Mouse (Mus musculus) megakaryocyte, embryonic 14.5 days (primary cell): Measurements from ENCODE around the gene Zc3h10. TPM values are rescaled to one million over a fixed set of nuclear protein-coding genes. Genes with fewer than 3 reads are reported as not detected.

Source experiments
- H3K27me3 ChIP-seq: replicated peaks from 2 replicates; pipeline ENCODE3; 2012; ENCODE audit warnings: inconsistent platforms
- H3K36me3 ChIP-seq: replicated peaks from 2 replicates; pipeline ENCODE3; 2012; ENCODE audit warnings: low read length, inconsistent platforms, mixed read lengths
- H3K4me1 ChIP-seq: 2 replicates; pipeline ENCODE4 v1.6.1; 2012; ENCODE audit warnings: inconsistent platforms
- H3K4me3 ChIP-seq: replicated peaks from 2 replicates; pipeline ENCODE3; 2012; ENCODE audit warnings: moderate library complexity, mild to moderate bottlenecking, inconsistent platforms
- H3K9me3 ChIP-seq: 2 replicates; pipeline ENCODE4 v1.6.1; 2012; ENCODE audit warnings: inconsistent platforms
- FLI1 ChIP-seq: IDR thresholded peaks from 2 replicates; pipeline ENCODE4 v1.6.1; 2012; ENCODE audit warnings: low read length, inconsistent platforms, mixed read lengths
- GATA1 ChIP-seq: IDR thresholded peaks from 3 replicates; pipeline ENCODE4 v1.6.1; 2012; ENCODE audit warnings: mixed read lengths, low read length, inconsistent platforms, borderline replicate concordance
- polyA plus RNA-seq: library from polyadenylated mRNA; stranded (reverse); fragments of >175 nt; gene quantifications from 2 replicates; pipeline ENCODE4 v1.2.3, GENCODE M21; 2012; ENCODE audit warnings: low replicate concordance; ENCODE audit not compliant: insufficient read depth

Zc3h10 gene
- polyA plus RNA-seq, 1 experiment: 24.2 TPM

- Histone ChIP-seq H3K36me3 (no peaks in the 10 kb centered on the region), H3K27me3 (peaks cover 87% of the 10 kb centered on the region), H3K4me3 (no peak overlapping the region), H3K4me1 (peaks cover 47% of the 10 kb centered on the region), H3K9me3 (no peaks in the 10 kb centered on the region)
- TF ChIP-seq FLI1 (no peak), GATA1 (no peak)
These were observed 39.0 kb upstream of the Zc3h10 start for GRCm38 (mm10) chr10:128586546-128586945.

- H3K9me3 ChIP-seq: no peaks in the 10 kb centered on the region
- no peaks in the 10 kb centered on the region for H3K36me3 ChIP-seq
- no peak overlapping the region for H3K4me3 ChIP-seq
- H3K4me1 ChIP-seq: peaks cover 31% of the 10 kb centered on the region
- H3K27me3 ChIP-seq: peaks cover 79% of the 10 kb centered on the region
- TF ChIP-seq GATA1 (no peak), FLI1 (no peak)
These were observed 36.8 kb upstream of the Zc3h10 start for GRCm38 (mm10) chr10:128584386-128584785.

GRCm38 (mm10) chr10:128583644-128584043, 36.1 kb upstream of the Zc3h10 start:
- Histone ChIP-seq H3K36me3 (no peaks in the 10 kb centered on the region), H3K9me3 (no peaks in the 10 kb centered on the region), H3K27me3 (peaks cover 76% of the 10 kb centered on the region), H3K4me3 (no peak overlapping the region), H3K4me1 (peaks cover 23% of the 10 kb centered on the region)
- no peak for TF ChIP-seq GATA1
- TF ChIP-seq FLI1: no peak

- Histone ChIP-seq H3K27me3 (peaks cover 56% of the 10 kb centered on the region), H3K4me1 (peaks cover 12% of the 10 kb centered on the region), H3K9me3 (peaks cover 3% of the 10 kb centered on the region; the same call in 1 of the 2 replicates), H3K36me3 (no peaks in the 10 kb centered on the region), H3K4me3 (no peak overlapping the region)
- no peak for TF ChIP-seq FLI1
- no peak for TF ChIP-seq GATA1
These were observed 32.2 kb upstream of the Zc3h10 start for GRCm38 (mm10) chr10:128579731-128580130.

- Histone ChIP-seq H3K4me3 (no peak overlapping the region), H3K9me3 (peaks cover 3% of the 10 kb centered on the region; the same call in 1 of the 2 replicates), H3K27me3 (peaks cover 52% of the 10 kb centered on the region), H3K4me1 (peaks cover 12% of the 10 kb centered on the region), H3K36me3 (no peaks in the 10 kb centered on the region)
- TF ChIP-seq FLI1: no peak
- TF ChIP-seq GATA1: no peak
These were observed 31.7 kb upstream of the Zc3h10 start for GRCm38 (mm10) chr10:128579298-128579697.

- TF ChIP-seq FLI1 (no peak), GATA1 (no peak)
- Histone ChIP-seq H3K27me3 (peaks cover 52% of the 10 kb centered on the region), H3K4me3 (no peak overlapping the region), H3K9me3 (peaks cover 3% of the 10 kb centered on the region; the same call in 1 of the 2 replicates), H3K36me3 (no peaks in the 10 kb centered on the region), H3K4me1 (peaks cover 3% of the 10 kb centered on the region; the same call in 1 of the 2 replicates)
These were observed 30.8 kb upstream of the Zc3h10 start for GRCm38 (mm10) chr10:128578330-128578729.

GRCm38 (mm10) chr10:128575063-128575462, 27.5 kb upstream of the Zc3h10 start:
- Histone ChIP-seq H3K9me3 (peaks cover 3% of the 10 kb centered on the region; the same call in 1 of the 2 replicates), H3K4me3 (no peak overlapping the region), H3K36me3 (no peaks in the 10 kb centered on the region), H3K4me1 (peaks cover 6% of the 10 kb centered on the region; the same call in 1 of the 2 replicates), H3K27me3 (peaks cover 56% of the 10 kb centered on the region)
- TF ChIP-seq GATA1 (no peak), FLI1 (no peak)

GRCm38 (mm10) chr10:128565788-128566531, 18.4 kb upstream of the Zc3h10 start, which contains the start of gene Pa2g4:
Gene Pa2g4 (minus strand): TSS chr10:128565987.
- H3K36me3 ChIP-seq: peaks cover 30% of the 10 kb centered on the region
- H3K4me1 ChIP-seq: peaks cover 41% of the 10 kb centered on the region
- H3K9me3 ChIP-seq: no peaks in the 10 kb centered on the region
- H3K4me3 ChIP-seq: peak within 1 kb of the TSS; percentile 99
- peaks cover 13% of the 10 kb centered on the region for H3K27me3 ChIP-seq
- TF ChIP-seq GATA1 (no peak), FLI1 (no peak)

GRCm38 (mm10) chr10:128565206-128565787, 17.7 kb upstream of the Zc3h10 start:
- TF ChIP-seq FLI1 (no peak), GATA1 (no peak)
- Histone ChIP-seq H3K4me1 (peaks cover 41% of the 10 kb centered on the region), H3K27me3 (peaks cover 11% of the 10 kb centered on the region), H3K36me3 (peaks cover 37% of the 10 kb centered on the region), H3K9me3 (no peaks in the 10 kb centered on the region), H3K4me3 (peak overlapping the region; percentile 99)

- TF ChIP-seq GATA1: no peak
- no peak for TF ChIP-seq FLI1
- Histone ChIP-seq H3K9me3 (no peaks in the 10 kb centered on the region), H3K4me3 (peak overlapping the region; percentile 75), H3K4me1 (peaks cover 41% of the 10 kb centered on the region), H3K36me3 (peaks cover 54% of the 10 kb centered on the region), H3K27me3 (no peaks in the 10 kb centered on the region)
These were observed 16.0 kb upstream of the Zc3h10 start for GRCm38 (mm10) chr10:128563544-128563943.
